Mouse (Mus musculus) gastrocnemius, adult 8-10 months (tissue): Measurements from ENCODE around the gene Ubash3a. TPM values are rescaled to one million over a fixed set of nuclear protein-coding genes. Genes with fewer than 3 reads are reported as not detected.

Experiments
- DNase-seq, 2 experiments: peaks; one replicate each; pipeline ENCODE4 v3.0.0; 2022; ENCODE audit warnings: low spot score in 2 of 2
- total RNA-seq, 4 experiments: library from RNA; stranded (reverse); gene quantifications; 2 replicates each; pipeline ENCODE4 v1.2.4; 2022

Ubash3a gene
- total RNA-seq, 4 experiments from 2014 or later, result not detected

- DNase-seq, result no peak
These were observed 71.9 kb downstream of the Ubash3a start for GRCm38 (mm10) chr17:31279541-31279940.

- DNase-seq, result no peak
These were observed 72.6 kb downstream of the Ubash3a start for GRCm38 (mm10) chr17:31280269-31280668.

GRCm38 (mm10) chr17:31281830-31282686 lies 74.4 kb downstream of the Ubash3a start:
- DNase-seq, result no peak

GRCm38 (mm10) chr17:31282687-31283053 lies 75.0 kb downstream of the Ubash3a start:
- DNase-seq, result no peak

GRCm38 (mm10) chr17:31285867-31286266 lies 78.2 kb downstream of the Ubash3a start:
- no peak for DNase-seq

- DNase-seq, result no peak
These were observed 78.8 kb downstream of the Ubash3a start, which contains the start of gene Slc37a1 for GRCm38 (mm10) chr17:31286492-31286891. Slc37a1 (plus strand) TSS chr17:31286792.

GRCm38 (mm10) chr17:31287216-31287615 lies 79.5 kb downstream of the Ubash3a start:
- DNase-seq, result no peak

- DNase-seq, result no peak
These were observed 81.5 kb downstream of the Ubash3a start for GRCm38 (mm10) chr17:31288999-31289726.

GRCm38 (mm10) chr17:31290311-31290710 lies 82.6 kb downstream of the Ubash3a start:
- no peak for DNase-seq

GRCm38 (mm10) chr17:31290859-31291258 lies 83.2 kb downstream of the Ubash3a start:
- DNase-seq, result no peak

- no peak for DNase-seq
These were observed 86.9 kb downstream of the Ubash3a start for GRCm38 (mm10) chr17:31294363-31295214.

- no peak for DNase-seq
These were observed 87.7 kb downstream of the Ubash3a start for GRCm38 (mm10) chr17:31295215-31295891.

GRCm38 (mm10) chr17:31295892-31296781 lies 88.5 kb downstream of the Ubash3a start:
- DNase-seq, result peak; percentile 66 to 72

Other genes with a start within 250 kb of the Ubash3a start
- gene Abcg1, start 150.2 kb upstream of the Ubash3a start, total RNA-seq, result 1 to 10 TPM; 1.2 to 1.8 (median 1.5) TPM
- not detected for gene Tff3, start 78.2 kb upstream of the Ubash3a start, total RNA-seq
- not detected for gene Tff2, start 63.6 kb upstream of the Ubash3a start, total RNA-seq
- not detected for gene Tff1, start 42.6 kb upstream of the Ubash3a start, total RNA-seq
- not detected for gene Tmprss3, start 8.9 kb upstream of the Ubash3a start, total RNA-seq
- 1 to 10 TPM; 1.8 to 8.3 (median 4.9) TPM for gene Rsph1, start 69.5 kb downstream of the Ubash3a start, total RNA-seq
- 1 to 10 TPM; 2.4 to 4.6 (median 3.0) TPM for gene Slc37a1, start 78.9 kb downstream of the Ubash3a start, total RNA-seq
- gene Pde9a, start 178.3 kb downstream of the Ubash3a start, total RNA-seq, result 1 to 10 TPM; 1.3 to 2.9 (median 2.1) TPM